Mouse (Mus musculus) heart, postnatal 36 days (tissue): ENCODE data around the gene Gm11146. TPM values are rescaled to one million over a fixed set of nuclear protein-coding genes. Genes with fewer than 3 reads are reported as not detected.

Source experiments
- DNase-seq, 2 experiments: peaks; one replicate each; pipeline ENCODE4 v3.0.0; 2021 to 2022
- intact Hi-C: fragments of 180-260 bp; cut with DNase I; formaldehyde crosslinking; loops from one replicate; pipeline ENCODE4 v1.15.1; 2025
- total RNA-seq, 2 experiments: library from RNA; stranded (reverse); gene quantifications; 2 replicates each; pipeline ENCODE4 v1.2.3; 2021

The Gm11146 gene
- total RNA-seq = not detected

GRCm38 (mm10) chr16:77601994-77602393 lies at the start of gene Gm11146:
Gene Gm11146 (minus strand): TSS chr16:77602094.
- intact Hi-C loops = loop anchor here (5.0 kb wide), 1 partner anchor 40 kb away; no protein-coding TSS in a partner anchor
- DNase-seq = no peak

- no peak for DNase-seq
- intact Hi-C loops = no loop called here
These were observed 48.7 kb upstream of the Gm11146 start for GRCm38 (mm10) chr16:77650596-77650995.

GRCm38 (mm10) chr16:77649006-77649405 lies 47.1 kb upstream of the Gm11146 start:
- intact Hi-C loops = no loop called here
- DNase-seq = no peak

- intact Hi-C loops = no loop called here
- no peak for DNase-seq
These were observed 46.3 kb upstream of the Gm11146 start for GRCm38 (mm10) chr16:77648181-77648580.

GRCm38 (mm10) chr16:77646146-77646545 lies 44.3 kb upstream of the Gm11146 start:
- DNase-seq = no peak
- intact Hi-C loops = no loop called here

GRCm38 (mm10) chr16:77644976-77645375 lies 43.1 kb upstream of the Gm11146 start:
- intact Hi-C loops = loop anchor here (5.0 kb wide), 3 partner anchors 43 to 633 kb away; partner anchors contain the start of genes Gm11146 and Usp25
- no peak for DNase-seq

GRCm38 (mm10) chr16:77643871-77644720 lies 42.2 kb upstream of the Gm11146 start:
- peak; percentile 41 to 61 for DNase-seq
- intact Hi-C loops = loop anchor here (5.0 kb wide), 3 partner anchors 42 to 632 kb away; partner anchors contain the start of genes Gm11146 and Usp25

- peak; percentile 44 to 46 for DNase-seq
- intact Hi-C loops = loop anchor here (5.0 kb wide), 3 partner anchors 41 to 631 kb away; partner anchors contain the start of genes Gm11146 and Usp25
These were observed 41.4 kb upstream of the Gm11146 start for GRCm38 (mm10) chr16:77643036-77643870.

GRCm38 (mm10) chr16:77636497-77636896 lies 34.6 kb upstream of the Gm11146 start:
- intact Hi-C loops = no loop called here
- DNase-seq = peak in 1 of 2 experiments; percentile 11

GRCm38 (mm10) chr16:77632315-77632881 lies 30.5 kb upstream of the Gm11146 start:
- intact Hi-C loops = no loop called here
- DNase-seq = no peak

- intact Hi-C loops = no loop called here
- DNase-seq = no peak
These were observed 20.8 kb upstream of the Gm11146 start for GRCm38 (mm10) chr16:77622681-77623080.

GRCm38 (mm10) chr16:77602581-77602980 lies 687 bp upstream of the Gm11146 start:
- intact Hi-C loops = loop anchor here (5.0 kb wide), 1 partner anchor 40 kb away; no protein-coding TSS in a partner anchor

GRCm38 (mm10) chr16:77598787-77599186 lies 3.1 kb downstream of the Gm11146 start:
- intact Hi-C loops = no loop called here
- no peak for DNase-seq

More at GRCm38 (mm10) chr16:77602581-77602980, 687 bp upstream of the Gm11146 start:
- DNase-seq = no peak

- DNase-seq = peak; percentile 14 to 42
- intact Hi-C loops = no loop called here
These were observed 5.3 kb downstream of the Gm11146 start for GRCm38 (mm10) chr16:77596556-77596955.

- no peak for DNase-seq
- intact Hi-C loops = loop anchor here (2.0 kb wide), 2 partner anchors 95 to 265 kb away; no protein-coding TSS in a partner anchor
These were observed 6.2 kb downstream of the Gm11146 start for GRCm38 (mm10) chr16:77595661-77596060.

- peak; percentile 62 to 71 for DNase-seq
- intact Hi-C loops = loop anchor here (2.0 kb wide), 2 partner anchors 94 to 264 kb away; no protein-coding TSS in a partner anchor
These were observed 7.3 kb downstream of the Gm11146 start for GRCm38 (mm10) chr16:77594553-77594952.

- intact Hi-C loops = loop anchor here (2.0 kb wide), 2 partner anchors 93 to 263 kb away; no protein-coding TSS in a partner anchor
- DNase-seq = peak; percentile 77 to 79
These were observed 8.0 kb downstream of the Gm11146 start for GRCm38 (mm10) chr16:77593828-77594421.

GRCm38 (mm10) chr16:77592986-77593385 lies 8.9 kb downstream of the Gm11146 start:
- intact Hi-C loops = no loop called here
- DNase-seq = peak; percentile 20 to 26

- intact Hi-C loops = no loop called here
- DNase-seq = no peak
These were observed 28.9 kb downstream of the Gm11146 start for GRCm38 (mm10) chr16:77573036-77573435.

GRCm38 (mm10) chr16:77569457-77569856 lies 32.4 kb downstream of the Gm11146 start:
- DNase-seq = no peak
- intact Hi-C loops = no loop called here
